Mouse (Mus musculus) heart, embryonic 10.5 days (tissue): ENCODE data around the gene AC161166.1. TPM values are rescaled to one million over a fixed set of nuclear protein-coding genes. Genes with fewer than 3 reads are reported as not detected.

Experiments used
- DNase-seq: peaks from one replicate; pipeline ENCODE4 v3.0.0-alpha.2; 2017; ENCODE audit warnings: low spot score
- H3K27ac ChIP-seq: fragments of 300-500 bp; sonication (generic); 2 replicates; pipeline ENCODE4 v1.5.1; 2016; ENCODE audit warnings: mild to moderate bottlenecking
- H3K27me3 ChIP-seq: fragments of 300-500 bp; sonication (generic); 2 replicates; pipeline ENCODE4 v1.6.1; 2016; ENCODE audit warnings: mild to moderate bottlenecking; ENCODE audit not compliant: poor library complexity, insufficient read depth, severe bottlenecking
- H3K36me3 ChIP-seq: fragments of 300-500 bp; sonication (generic); 2 replicates; pipeline ENCODE4 v1.6.1; 2016; ENCODE audit warnings: mild to moderate bottlenecking, moderate library complexity
- H3K4me1 ChIP-seq: fragments of 300-500 bp; sonication (generic); 2 replicates; pipeline ENCODE4 v1.6.1; 2016; ENCODE audit warnings: mild to moderate bottlenecking
- H3K4me3 ChIP-seq: fragments of 300-500 bp; sonication (generic); 2 replicates; pipeline ENCODE4 v1.5.1; 2016; ENCODE audit warnings: mild to moderate bottlenecking, moderate library complexity
- H3K9me3 ChIP-seq: fragments of 300-500 bp; sonication (generic); 2 replicates; pipeline ENCODE4 v1.6.1; 2016; ENCODE audit warnings: mild to moderate bottlenecking, moderate library complexity
- WGBS: fragments of 180-500 bp; shearing (Covaris S2); methylation state at CpG from one replicate; pipeline ENCODE4 v1.1.7; 2016; 5-methylcytosine and 5-hydroxymethylcytosine counted together
- polyA plus RNA-seq: library from polyadenylated mRNA; unstranded; fragments of >200 nt; fragmentation: Nextera tagmentation; extraction: Ambion mirVana; gene quantifications from 2 replicates; pipeline ENCODE4 v1.2.1, GENCODE M21; 2016

AC161166.1 gene
- polyA plus RNA-seq, 1 experiment from 2014 or later, result 0.49 TPM

GRCm38 (mm10) chr7:24478911-24479310 is 33.3 kb downstream of the AC161166.1 start:
- no peaks in the 10 kb centered on the region for H3K36me3 ChIP-seq

GRCm38 (mm10) chr7:24476856-24477255 is 35.4 kb downstream of the AC161166.1 start:
- 79% methylated on average over 7 of the region's 7 CpGs for WGBS
- H3K27ac ChIP-seq, result no peak overlapping the region
- 0 out of 2 replicates have a peak, but pooled peaks cover 5% of the 10 kb centered on the region for H3K36me3 ChIP-seq
- H3K4me3 ChIP-seq, result no peak overlapping the region
- DNase-seq, result no peak
- peaks cover 39% of the 10 kb centered on the region for H3K27me3 ChIP-seq
- no peaks in the 10 kb centered on the region for H3K9me3 ChIP-seq
- peaks cover 9% of the 10 kb centered on the region for H3K4me1 ChIP-seq

More at GRCm38 (mm10) chr7:24478911-24479310, 33.3 kb downstream of the AC161166.1 start:
- H3K4me1 ChIP-seq, result peaks cover 20% of the 10 kb centered on the region
- DNase-seq, result no peak
- H3K27ac ChIP-seq, result no peak overlapping the region
- H3K27me3 ChIP-seq, result peaks cover 59% of the 10 kb centered on the region
- 80% methylated on average over 5 of the region's 5 CpGs for WGBS
- no peaks in the 10 kb centered on the region for H3K9me3 ChIP-seq
- no peak overlapping the region for H3K4me3 ChIP-seq

GRCm38 (mm10) chr7:24476338-24476737 is 35.9 kb downstream of the AC161166.1 start:
- Histone ChIP-seq H3K4me3 (no peak overlapping the region), H3K9me3 (no peaks in the 10 kb centered on the region), H3K4me1 (peaks cover 4% of the 10 kb centered on the region), H3K36me3 (0 out of 2 replicates have a peak, but pooled peaks cover 5% of the 10 kb centered on the region), H3K27ac (no peak overlapping the region), H3K27me3 (peaks cover 34% of the 10 kb centered on the region)
- WGBS, result 75% methylated on average over 8 of the region's 8 CpGs
- DNase-seq, result no peak

GRCm38 (mm10) chr7:24474811-24475506 is 37.3 kb downstream of the AC161166.1 start:
- 41% methylated on average over 21 of the region's 21 CpGs for WGBS
- Histone ChIP-seq H3K4me1 (no peaks in the 10 kb centered on the region), H3K36me3 (0 out of 2 replicates have a peak, but pooled peaks cover 5% of the 10 kb centered on the region), H3K27me3 (peaks cover 20% of the 10 kb centered on the region), H3K27ac (no peak overlapping the region), H3K4me3 (no peak overlapping the region), H3K9me3 (no peaks in the 10 kb centered on the region)
- DNase-seq, result no peak

- Histone ChIP-seq H3K36me3 (0 out of 2 replicates have a peak, but pooled peaks cover 12% of the 10 kb centered on the region), H3K27ac (no peak overlapping the region), H3K27me3 (peaks cover 11% of the 10 kb centered on the region; the same call in 1 of the 2 replicates), H3K4me1 (no peaks in the 10 kb centered on the region), H3K9me3 (peaks cover 2% of the 10 kb centered on the region; the same call in 1 of the 2 replicates), H3K4me3 (no peak overlapping the region)
- 54% methylated on average over 10 of the region's 10 CpGs for WGBS
- DNase-seq, result no peak
These were observed 38.2 kb downstream of the AC161166.1 start for GRCm38 (mm10) chr7:24473913-24474529.

- WGBS, result 78% methylated on average over 7 of the region's 7 CpGs
- Histone ChIP-seq H3K27me3 (peaks cover 3% of the 10 kb centered on the region; the same call in 1 of the 2 replicates), H3K9me3 (peaks cover 3% of the 10 kb centered on the region; the same call in 1 of the 2 replicates), H3K4me3 (no peak overlapping the region), H3K4me1 (no peaks in the 10 kb centered on the region), H3K27ac (no peak overlapping the region), H3K36me3 (0 out of 2 replicates have a peak, but pooled peaks cover 14% of the 10 kb centered on the region)
- DNase-seq, result no peak
These were observed 39.3 kb downstream of the AC161166.1 start for GRCm38 (mm10) chr7:24472937-24473336.

GRCm38 (mm10) chr7:24472442-24472841 is 39.8 kb downstream of the AC161166.1 start:
- Histone ChIP-seq H3K27me3 (0 out of 2 replicates have a peak, but pooled peaks cover 3% of the 10 kb centered on the region), H3K4me1 (no peaks in the 10 kb centered on the region), H3K4me3 (no peak overlapping the region), H3K36me3 (0 out of 2 replicates have a peak, but pooled peaks cover 14% of the 10 kb centered on the region), H3K27ac (no peak overlapping the region), H3K9me3 (peaks cover 3% of the 10 kb centered on the region; the same call in 1 of the 2 replicates)
- no peak for DNase-seq
- WGBS, result 77% methylated on average over 6 of the region's 6 CpGs

- no peak overlapping the region for H3K4me3 ChIP-seq
- 0 out of 2 replicates have a peak, but pooled peaks cover 14% of the 10 kb centered on the region for H3K36me3 ChIP-seq
- 86% methylated on average over 7 of the region's 7 CpGs for WGBS
- no peaks in the 10 kb centered on the region for H3K4me1 ChIP-seq
- H3K27me3 ChIP-seq, result 0 out of 2 replicates have a peak, but pooled peaks cover 3% of the 10 kb centered on the region
- H3K9me3 ChIP-seq, result peaks cover 3% of the 10 kb centered on the region; the same call in 1 of the 2 replicates
- no peak overlapping the region for H3K27ac ChIP-seq
- DNase-seq, result no peak
These were observed 41.9 kb downstream of the AC161166.1 start for GRCm38 (mm10) chr7:24470356-24470755.

- Histone ChIP-seq H3K36me3 (0 out of 2 replicates have a peak, but pooled peaks cover 14% of the 10 kb centered on the region), H3K4me3 (no peak overlapping the region), H3K4me1 (no peaks in the 10 kb centered on the region), H3K27ac (no peak overlapping the region), H3K9me3 (peaks cover 3% of the 10 kb centered on the region; the same call in 1 of the 2 replicates), H3K27me3 (no peaks in the 10 kb centered on the region)
- WGBS, result 80% methylated on average over 3 of the region's 3 CpGs
- DNase-seq, result no peak
These were observed 43.1 kb downstream of the AC161166.1 start for GRCm38 (mm10) chr7:24469126-24469525.

GRCm38 (mm10) chr7:24467886-24468285 is 44.4 kb downstream of the AC161166.1 start:
- H3K27ac ChIP-seq, result no peak overlapping the region
- 85% methylated on average over 5 of the region's 5 CpGs for WGBS
- H3K9me3 ChIP-seq, result peaks cover 3% of the 10 kb centered on the region; the same call in 1 of the 2 replicates
- 0 out of 2 replicates have a peak, but pooled peaks cover 14% of the 10 kb centered on the region for H3K36me3 ChIP-seq
- no peak overlapping the region for H3K4me3 ChIP-seq
- no peak for DNase-seq
- H3K4me1 ChIP-seq, result peaks cover 4% of the 10 kb centered on the region; the same call in 1 of the 2 replicates
- H3K27me3 ChIP-seq, result peaks cover 4% of the 10 kb centered on the region; the same call in 1 of the 2 replicates

- WGBS, result 81% methylated on average over 6 of the region's 6 CpGs
- DNase-seq, result no peak
These were observed 45.4 kb downstream of the AC161166.1 start for GRCm38 (mm10) chr7:24466835-24467234.

GRCm38 (mm10) chr7:24462388-24463319 is 49.6 kb downstream of the AC161166.1 start, which contains the start of gene Plaur:
Plaur (plus strand) TSS chr7:24462484.
- WGBS, result 4% methylated on average over 27 of the region's 27 CpGs
- H3K27ac ChIP-seq, result no peak within 1 kb of the TSS; the same call in 1 of the 2 replicates
- no peak for DNase-seq

More at GRCm38 (mm10) chr7:24466835-24467234, 45.4 kb downstream of the AC161166.1 start:
- no peak overlapping the region for H3K27ac ChIP-seq
- no peak overlapping the region for H3K4me3 ChIP-seq
- peaks cover 3% of the 10 kb centered on the region; the same call in 1 of the 2 replicates for H3K9me3 ChIP-seq
- H3K27me3 ChIP-seq, result peaks cover 15% of the 10 kb centered on the region; the same call in 1 of the 2 replicates
- peaks cover 13% of the 10 kb centered on the region for H3K4me1 ChIP-seq
- 0 out of 2 replicates have a peak, but pooled peaks cover 8% of the 10 kb centered on the region for H3K36me3 ChIP-seq

More at GRCm38 (mm10) chr7:24462388-24463319, 49.6 kb downstream of the AC161166.1 start, which contains the start of gene Plaur:
- H3K4me3 ChIP-seq, result peak within 1 kb of the TSS; percentile 46
- peaks cover 21% of the 10 kb centered on the region for H3K4me1 ChIP-seq
- no peaks in the 10 kb centered on the region for H3K36me3 ChIP-seq
- H3K27me3 ChIP-seq, result peaks cover 31% of the 10 kb centered on the region; the same call in 1 of the 2 replicates
- no peaks in the 10 kb centered on the region for H3K9me3 ChIP-seq
